Mouse (Mus musculus): Measurements from ENCODE around the gene Nudc. TPM values are rescaled to one million over a fixed set of nuclear protein-coding genes. Genes with fewer than 3 reads are reported as not detected.

Gene Nudc
- polyA plus RNA-seq (2015; fragmentation: Nextera tagmentation; extraction: Ambion mirVana) = 280 and 288 TPM in 2 replicates

GRCm38 (mm10) chr4:133545272-133546231 lies at the start of gene Nudc:
Gene Nudc (minus strand): TSS chr4:133545996.
- peak; percentile 99 for ATAC-seq
- H3K4me2 ChIP-seq (replicated peaks) = peak within 1 kb of the TSS; percentile 63
- no peaks in the 10 kb centered on the region for H3K27me3 ChIP-seq (replicated peaks)
- peak within 1 kb of the TSS; percentile 93 for H3K9ac ChIP-seq
- under 1% methylated on average over 77 of the region's 77 CpGs for WGBS
- H3K4me3 ChIP-seq (replicated peaks) = peak within 1 kb of the TSS; percentile 97
- peaks cover 11% of the 10 kb centered on the region for H3K36me3 ChIP-seq
- H3K4me1 ChIP-seq (replicated peaks) = peaks cover 10% of the 10 kb centered on the region
- H3K27ac ChIP-seq = peak within 1 kb of the TSS; percentile 79
- H3K9me3 ChIP-seq = no peaks in the 10 kb centered on the region

- Histone ChIP-seq H3K9me3 (no peaks in the 10 kb centered on the region), H3K27me3 (replicated peaks) (peaks cover 5% of the 10 kb centered on the region), H3K4me1 (replicated peaks) (peaks cover 11% of the 10 kb centered on the region), H3K27ac (no peak overlapping the region), H3K4me3 (replicated peaks) (no peak overlapping the region), H3K4me2 (replicated peaks) (no peak overlapping the region), H3K36me3 (peaks cover 5% of the 10 kb centered on the region), H3K9ac (no peak overlapping the region)
- ATAC-seq = no peak
- WGBS = 67% methylated on average over 7 of the region's 7 CpGs
Measured at GRCm38 (mm10) chr4:133595538-133595937, 49.7 kb upstream of the Nudc start.

- Histone ChIP-seq H3K36me3 (peaks cover 29% of the 10 kb centered on the region), H3K9ac (no peak overlapping the region), H3K9me3 (no peaks in the 10 kb centered on the region), H3K4me3 (replicated peaks) (no peak overlapping the region), H3K27me3 (replicated peaks) (no peaks in the 10 kb centered on the region), H3K4me2 (replicated peaks) (no peak overlapping the region), H3K4me1 (replicated peaks) (no peaks in the 10 kb centered on the region), H3K27ac (no peak overlapping the region)
- WGBS = 26% methylated on average over 7 of the region's 7 CpGs
- ATAC-seq = peak; percentile 59
Measured at GRCm38 (mm10) chr4:133592570-133592969, 46.8 kb upstream of the Nudc start.

GRCm38 (mm10) chr4:133584059-133584951 lies 38.5 kb upstream of the Nudc start, which contains the start of gene Gpn2:
Gene Gpn2 (plus strand): TSS chr4:133584362.
- Histone ChIP-seq H3K27ac (peak within 1 kb of the TSS; percentile 75), H3K9ac (peak within 1 kb of the TSS; percentile 76), H3K4me3 (replicated peaks) (peak within 1 kb of the TSS; percentile 78), H3K27me3 (replicated peaks) (no peaks in the 10 kb centered on the region), H3K4me1 (replicated peaks) (peaks cover 17% of the 10 kb centered on the region), H3K4me2 (replicated peaks) (peak within 1 kb of the TSS; percentile 98), H3K36me3 (peaks cover 33% of the 10 kb centered on the region), H3K9me3 (no peaks in the 10 kb centered on the region)
- peak; percentile 95 for ATAC-seq
- WGBS = 3% methylated on average over 65 of the region's 65 CpGs

GRCm38 (mm10) chr4:133583690-133584058 lies 37.9 kb upstream of the Nudc start:
- Histone ChIP-seq H3K4me1 (replicated peaks) (peaks cover 17% of the 10 kb centered on the region), H3K9ac (peak overlapping the region; percentile 76), H3K4me2 (replicated peaks) (peak overlapping the region; percentile 98), H3K27me3 (replicated peaks) (no peaks in the 10 kb centered on the region), H3K4me3 (replicated peaks) (peak overlapping the region; percentile 78), H3K36me3 (peaks cover 32% of the 10 kb centered on the region), H3K27ac (peak overlapping the region; percentile 75), H3K9me3 (no peaks in the 10 kb centered on the region)
- peak; percentile 61 for ATAC-seq
- 61% methylated on average over 6 of the region's 6 CpGs for WGBS

GRCm38 (mm10) chr4:133577983-133578382 lies 32.2 kb upstream of the Nudc start:
- 77% methylated on average over 12 of the region's 12 CpGs for WGBS
- Histone ChIP-seq H3K27ac (no peak overlapping the region), H3K36me3 (peaks cover 18% of the 10 kb centered on the region; the same call in 1 of the 2 replicates), H3K4me3 (replicated peaks) (no peak overlapping the region), H3K9me3 (no peaks in the 10 kb centered on the region), H3K4me2 (replicated peaks) (no peak overlapping the region), H3K4me1 (replicated peaks) (peaks cover 6% of the 10 kb centered on the region; the same call in 1 of the 2 replicates), H3K9ac (peak overlapping the region; percentile 10; the same call in 1 of the 2 replicates), H3K27me3 (replicated peaks) (no peaks in the 10 kb centered on the region)
- ATAC-seq = no peak

GRCm38 (mm10) chr4:133574843-133575202 lies 29.0 kb upstream of the Nudc start:
- peak overlapping the region; percentile 89 for H3K4me2 ChIP-seq (replicated peaks)
- peak; percentile 57 for ATAC-seq
- H3K36me3 ChIP-seq = peaks cover 12% of the 10 kb centered on the region; the same call in 1 of the 2 replicates
- H3K27ac ChIP-seq = peak overlapping the region; percentile 87
- no peaks in the 10 kb centered on the region for H3K9me3 ChIP-seq
- H3K27me3 ChIP-seq (replicated peaks) = no peaks in the 10 kb centered on the region
- peaks cover 8% of the 10 kb centered on the region; the same call in 1 of the 2 replicates for H3K4me1 ChIP-seq (replicated peaks)
- peak overlapping the region; percentile 99 for H3K4me3 ChIP-seq (replicated peaks)
- H3K9ac ChIP-seq = peak overlapping the region; percentile 94
- WGBS = under 1% methylated on average over 41 of the region's 41 CpGs

GRCm38 (mm10) chr4:133574070-133574842 lies 28.5 kb upstream of the Nudc start, which contains the start of gene Gpatch3:
Gene Gpatch3 (plus strand): TSS chr4:133574745.
- Histone ChIP-seq H3K4me3 (replicated peaks) (peak within 1 kb of the TSS; percentile 99), H3K9ac (peak within 1 kb of the TSS; percentile 94)
- 5% methylated on average over 44 of the region's 44 CpGs for WGBS

GRCm38 (mm10) chr4:133570066-133570466 lies 24.3 kb upstream of the Nudc start:
- Histone ChIP-seq H3K9ac (0 out of 2 replicates have a peak overlapping the region, but pooled peaks have one; percentile 10), H3K4me3 (replicated peaks) (no peak overlapping the region), H3K9me3 (no peaks in the 10 kb centered on the region), H3K4me2 (replicated peaks) (peak overlapping the region; percentile 37), H3K27ac (peak overlapping the region; percentile 75), H3K27me3 (replicated peaks) (no peaks in the 10 kb centered on the region), H3K4me1 (replicated peaks) (0 out of 2 replicates have a peak, but pooled peaks cover 4% of the 10 kb centered on the region), H3K36me3 (no peaks in the 10 kb centered on the region)
- 38% methylated on average over 10 of the region's 10 CpGs for WGBS
- peak; percentile 65 for ATAC-seq

More at GRCm38 (mm10) chr4:133574070-133574842, 28.5 kb upstream of the Nudc start, which contains the start of gene Gpatch3:
- Histone ChIP-seq H3K27ac (peak within 1 kb of the TSS; percentile 87), H3K27me3 (replicated peaks) (no peaks in the 10 kb centered on the region), H3K36me3 (peaks cover 12% of the 10 kb centered on the region; the same call in 1 of the 2 replicates), H3K9me3 (no peaks in the 10 kb centered on the region), H3K4me2 (replicated peaks) (peak within 1 kb of the TSS; percentile 89), H3K4me1 (replicated peaks) (peaks cover 10% of the 10 kb centered on the region; the same call in 1 of the 2 replicates)
- peak; percentile 92 for ATAC-seq

GRCm38 (mm10) chr4:133569291-133570065 lies 23.7 kb upstream of the Nudc start:
- ATAC-seq = peak; percentile 53
- peak overlapping the region; percentile 37 for H3K4me2 ChIP-seq (replicated peaks)
- H3K9ac ChIP-seq = 0 out of 2 replicates have a peak overlapping the region, but pooled peaks have one; percentile 10

More at GRCm38 (mm10) chr4:133569291-133570065, 23.7 kb upstream of the Nudc start:
- H3K27ac ChIP-seq = peak overlapping the region; percentile 75
- 0 out of 2 replicates have a peak, but pooled peaks cover 4% of the 10 kb centered on the region for H3K4me1 ChIP-seq (replicated peaks)
- WGBS = 62% methylated on average over 10 of the region's 10 CpGs
- H3K36me3 ChIP-seq = no peaks in the 10 kb centered on the region
- H3K4me3 ChIP-seq (replicated peaks) = no peak overlapping the region
- H3K9me3 ChIP-seq = no peaks in the 10 kb centered on the region
- no peaks in the 10 kb centered on the region for H3K27me3 ChIP-seq (replicated peaks)
